Mouse (Mus musculus) adrenal gland, adult 10 weeks (tissue): Measurements from ENCODE around the gene Vmn1r15. TPM values are rescaled to one million over a fixed set of nuclear protein-coding genes. Genes with fewer than 3 reads are reported as not detected.

Source experiments
- polyA plus RNA-seq: library from polyadenylated mRNA; stranded (reverse); fragments of 350-450 nt; fragmentation: Illumina TruSeq; extraction: RNeasy Lipid Tissue Mini Kit (QIAGEN cat#74804); gene quantifications from one replicate; pipeline ENCODE4 v1.2.3, GENCODE M21; 2014; ENCODE audit warnings: low read depth, low replicate concordance

Gene Vmn1r15
- polyA plus RNA-seq: not detected

GRCm38 (mm10) chr6:57257652-57258051 lies at the start of gene Vmn1r15:
Gene Vmn1r15 (plus strand): TSS chr6:57257952.

GRCm38 (mm10) chr6:57231386-57231785 lies 26.4 kb upstream of the Vmn1r15 start, which contains the start of gene Vmn1r14:
Gene Vmn1r14 (plus strand): TSS chr6:57231686.

Other genes starting within 250 kb of the Vmn1r15 start
- not detected for gene Vmn1r7, start 232.6 kb upstream of the Vmn1r15 start, polyA plus RNA-seq
- gene Vmn1r8, start 225.7 kb upstream of the Vmn1r15 start, polyA plus RNA-seq: not detected
- not detected for gene Vmn1r9, start 191.2 kb upstream of the Vmn1r15 start, polyA plus RNA-seq
- gene Vmn1r10, start 148.5 kb upstream of the Vmn1r15 start, polyA plus RNA-seq: not detected
- gene Vmn1r11, start 124.5 kb upstream of the Vmn1r15 start, polyA plus RNA-seq: not detected
- gene Vmn1r12, start 101.0 kb upstream of the Vmn1r15 start, polyA plus RNA-seq: not detected
- not detected for gene Vmn1r13, start 54.7 kb upstream of the Vmn1r15 start, polyA plus RNA-seq
- gene Vmn1r14, start 26.3 kb upstream of the Vmn1r15 start, polyA plus RNA-seq: not detected
- not detected for gene Vmn1r16, start 71.5 kb downstream of the Vmn1r15 start, polyA plus RNA-seq
- not detected for gene Vmn1r17, start 105.8 kb downstream of the Vmn1r15 start, polyA plus RNA-seq
- gene Vmn1r18, start 137.8 kb downstream of the Vmn1r15 start, polyA plus RNA-seq: not detected
- not detected for gene Vmn1r19, start 145.8 kb downstream of the Vmn1r15 start, polyA plus RNA-seq
- not detected for gene Vmn1r20, start 171.0 kb downstream of the Vmn1r15 start, polyA plus RNA-seq